Mouse (Mus musculus): ENCODE results near the gene Usp2. TPM values are rescaled to one million over a fixed set of nuclear protein-coding genes. Genes with fewer than 3 reads are reported as not detected.

The Usp2 gene
- polyA plus RNA-seq, 1 experiment from 2014 or later: 18.6 TPM

GRCm38 (mm10) chr9:44144718-44145060, 77.9 kb downstream of the Usp2 start:
- H3K9me3 ChIP-seq (ENCODE audit: control insufficient read depth, low read length): no peaks in the 10 kb centered on the region
- no peak overlapping the region for H3K27ac ChIP-seq (ENCODE audit: low read depth, low read length)
- ATAC-seq: no peak
- no peak overlapping the region for H3K4me2 ChIP-seq (ENCODE audit: low read length)
- no peak overlapping the region for H3K9ac ChIP-seq (ENCODE audit: low read depth, low read length)
- no peaks in the 10 kb centered on the region for H3K27me3 ChIP-seq (replicated peaks; ENCODE audit: control insufficient read depth, insufficient read depth, low read length)
- H3K4me1 ChIP-seq (ENCODE audit: control insufficient read depth, insufficient read depth, low read depth, low read length): no peaks in the 10 kb centered on the region
- H3K36me3 ChIP-seq (ENCODE audit: control insufficient read depth, insufficient read depth, low read length): peaks cover 12% of the 10 kb centered on the region
- no peak overlapping the region for H3K4me3 ChIP-seq (ENCODE audit: low read length)

Other genes with a start within 250 kb of the Usp2 start
- 10.2 and 18.7 TPM in 2 replicates for gene Thy1, start 23.6 kb upstream of the Usp2 start, polyA plus RNA-seq (2015; fragmentation: Nextera tagmentation; extraction: Ambion mirVana)
- gene Mfrp, start 34.7 kb downstream of the Usp2 start, polyA plus RNA-seq (2015; fragmentation: Nextera tagmentation; extraction: Ambion mirVana): 0.20 and 0.31 TPM in 2 replicates
- gene C1qtnf5, start 40.2 kb downstream of the Usp2 start, polyA plus RNA-seq (2015; fragmentation: Nextera tagmentation; extraction: Ambion mirVana): 8.5 and 9.5 TPM in 2 replicates
- gene Gm49380, start 46.5 kb downstream of the Usp2 start, polyA plus RNA-seq (2015; fragmentation: Nextera tagmentation; extraction: Ambion mirVana): 0.14 and 0.24 TPM in 2 replicates
- gene Rnf26, start 46.5 kb downstream of the Usp2 start, polyA plus RNA-seq (2015; fragmentation: Nextera tagmentation; extraction: Ambion mirVana): 33.0 and 37.8 TPM in 2 replicates
- gene Mcam, start 67.4 kb downstream of the Usp2 start, polyA plus RNA-seq (2015; fragmentation: Nextera tagmentation; extraction: Ambion mirVana): 12.3 and 15.3 TPM in 2 replicates
- gene Cbl, start 167.0 kb downstream of the Usp2 start, polyA plus RNA-seq (2015; fragmentation: Nextera tagmentation; extraction: Ambion mirVana): 17.4 and 20.3 TPM in 2 replicates
- not detected in 2 replicates for gene Ccdc153, start 173.7 kb downstream of the Usp2 start, polyA plus RNA-seq (2015; fragmentation: Nextera tagmentation; extraction: Ambion mirVana)
- 0.38 and 0.40 TPM in 2 replicates for gene Pdzd3, start 184.4 kb downstream of the Usp2 start, polyA plus RNA-seq (2015; fragmentation: Nextera tagmentation; extraction: Ambion mirVana)
- gene Nlrx1, start 201.6 kb downstream of the Usp2 start, polyA plus RNA-seq (2015; fragmentation: Nextera tagmentation; extraction: Ambion mirVana): 4.7 and 5.4 TPM in 2 replicates
- 33.7 and 36.2 TPM in 2 replicates for gene Abcg4, start 221.6 kb downstream of the Usp2 start, polyA plus RNA-seq (2015; fragmentation: Nextera tagmentation; extraction: Ambion mirVana)
- 22.3 and 26.6 TPM in 2 replicates for gene Hinfp, start 238.7 kb downstream of the Usp2 start, polyA plus RNA-seq (2015; fragmentation: Nextera tagmentation; extraction: Ambion mirVana)

All from hindbrain, embryonic 16.5 days (tissue).